Mouse (Mus musculus) T-helper 17 cell (primary cell): ENCODE data around the gene Arhgap1.

Experiments used
- in situ Hi-C, 2 experiments: fragments of 300-600 bp; cut with MboI, MseI; formaldehyde crosslinking; loops; 1 replicate in 1 of 2; 2 replicates in 1 of 2; pipeline ENCODE4 v1.15.1; 2025; ENCODE audit warnings: high pct_unique_total_duplicates in 2 of 2

Arhgap1 gene

GRCm38 (mm10) chr2:91682850-91683249, 33.2 kb downstream of the Arhgap1 start:
- in situ Hi-C loops = no loop called here

- in situ Hi-C loops = no loop called here
Observed at GRCm38 (mm10) chr2:91683919-91684318, 34.3 kb downstream of the Arhgap1 start.

- in situ Hi-C loops = no loop called here
Observed at GRCm38 (mm10) chr2:91689452-91689851, 39.8 kb downstream of the Arhgap1 start.

GRCm38 (mm10) chr2:91695436-91696224, 46.0 kb downstream of the Arhgap1 start:
- in situ Hi-C loops = no loop called here

DNA sequence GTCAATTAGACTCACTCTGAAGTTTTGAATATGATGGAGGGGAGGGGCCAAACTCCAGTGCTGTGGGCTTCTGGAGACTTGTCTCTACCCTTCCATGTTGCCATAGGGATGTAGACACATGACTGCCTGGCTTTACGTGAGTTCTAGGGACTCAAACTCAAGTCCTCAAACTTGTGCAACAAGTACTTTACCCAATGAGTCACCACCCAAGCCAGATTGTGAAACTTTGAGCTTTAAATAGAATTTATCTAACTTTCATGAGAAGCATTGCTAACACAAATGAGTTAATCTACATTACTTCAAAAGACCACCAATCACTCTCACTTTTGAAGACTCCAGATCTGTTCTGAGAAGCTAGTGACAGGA, 46.5 kb downstream of the Arhgap1 start:
- in situ Hi-C loops = no loop called here

DNA sequence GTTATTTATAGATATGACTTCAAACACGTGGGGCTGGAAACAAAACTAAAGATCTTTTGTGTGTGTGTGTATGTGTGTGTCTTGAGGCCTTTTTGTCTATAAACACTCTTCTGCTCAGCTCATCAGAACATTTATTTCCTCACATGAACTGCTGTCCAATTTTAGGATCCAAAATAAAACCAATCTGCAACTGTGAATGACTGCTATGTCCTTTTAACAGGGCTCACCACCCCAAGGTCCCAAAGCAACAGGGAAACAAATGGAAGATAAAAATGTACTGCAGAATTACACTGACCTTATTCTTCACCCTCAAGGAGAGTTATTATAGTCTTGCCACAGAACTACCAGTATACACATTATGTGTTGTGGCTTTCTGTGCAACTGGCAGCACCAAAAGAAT, 49.6 kb downstream of the Arhgap1 start:
- in situ Hi-C loops = no loop called here

DNA sequence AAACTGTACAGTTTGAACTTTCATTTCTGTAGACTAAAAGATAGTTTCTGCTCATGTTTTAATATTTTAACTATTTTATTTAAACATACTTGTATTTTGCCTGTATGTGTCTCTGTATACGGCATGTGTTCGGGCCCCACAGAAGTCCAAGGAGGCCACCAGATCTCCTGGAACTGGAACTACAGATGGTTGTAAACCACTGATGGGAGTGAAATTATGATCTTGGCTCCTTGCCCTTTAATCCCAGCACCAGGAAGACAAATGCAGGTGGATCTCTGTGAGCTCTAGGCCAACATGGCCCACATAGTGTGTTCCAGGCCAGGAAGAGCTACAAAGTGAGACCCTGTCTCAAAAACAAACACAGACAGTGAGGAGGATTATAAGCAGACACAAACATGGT, 51.7 kb downstream of the Arhgap1 start:
- in situ Hi-C loops = no loop called here

GRCm38 (mm10) chr2:91705736-91706135, 56.1 kb downstream of the Arhgap1 start:
- in situ Hi-C loops = no loop called here

- in situ Hi-C loops = no loop called here
Observed at GRCm38 (mm10) chr2:91706456-91706855, 56.8 kb downstream of the Arhgap1 start.

GRCm38 (mm10) chr2:91708361-91708760, 58.7 kb downstream of the Arhgap1 start:
- in situ Hi-C loops = no loop called here

- in situ Hi-C loops = loop anchor here in 1 of 2 experiments (10.0 kb wide), 1 partner anchor 1166 kb away; no protein-coding TSS in a partner anchor
Observed at GRCm38 (mm10) chr2:91710272-91711234, 60.9 kb downstream of the Arhgap1 start, which contains the start of the genes Atg13 and Harbi1. Atg13 (minus strand) TSS chr2:91710576. Harbi1 (plus strand) TSS chr2:91710852.

- in situ Hi-C loops = loop anchor here in 1 of 2 experiments (10.0 kb wide), 1 partner anchor 1167 kb away; no protein-coding TSS in a partner anchor
Observed at GRCm38 (mm10) chr2:91711256-91711925, 61.7 kb downstream of the Arhgap1 start.

DNA sequence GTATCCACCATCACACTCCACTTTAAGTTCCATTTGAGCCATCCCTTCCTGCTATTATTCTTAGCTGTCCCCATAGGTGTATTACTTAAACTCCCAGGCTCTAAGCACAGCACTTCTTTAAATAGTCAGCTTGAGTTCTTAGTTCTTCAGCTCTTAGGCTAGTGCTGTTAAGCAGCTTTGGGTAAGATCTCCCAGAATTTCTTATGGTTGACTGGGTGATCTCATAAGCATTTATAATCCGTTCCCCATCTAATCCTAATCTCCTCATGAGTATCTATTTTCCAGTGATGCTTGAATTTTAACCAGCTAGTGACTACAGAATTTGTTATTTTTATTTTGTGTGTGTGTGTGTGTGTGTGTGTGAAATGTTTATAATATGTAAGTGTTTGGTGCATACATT, 65.3 kb downstream of the Arhgap1 start:
- in situ Hi-C loops = loop anchor here in 1 of 2 experiments (10.0 kb wide), 1 partner anchor 1170 kb away; no protein-coding TSS in a partner anchor

DNA sequence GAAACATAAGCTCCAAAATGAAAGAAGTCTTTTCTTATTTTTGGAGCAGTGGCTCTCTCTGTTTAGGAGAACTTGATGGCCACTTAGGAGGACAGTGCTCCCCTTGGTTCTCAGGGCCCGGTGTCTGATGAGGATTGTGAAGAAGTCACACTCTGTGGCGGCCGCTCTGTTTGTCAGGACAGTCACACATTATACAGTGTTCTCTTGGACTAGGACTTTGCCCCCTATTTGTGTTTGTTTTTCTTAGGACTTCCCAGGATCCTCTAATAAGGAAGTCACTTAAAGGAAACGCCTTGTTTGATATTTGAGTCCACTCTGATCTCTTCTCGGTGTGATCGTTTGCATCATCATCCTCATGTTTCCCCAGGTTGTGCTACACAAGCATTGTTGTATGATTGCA, 68.6 kb downstream of the Arhgap1 start:
- in situ Hi-C loops = loop anchor here in 1 of 2 experiments (10.0 kb wide), 1 partner anchor 1173 kb away; no protein-coding TSS in a partner anchor
